Mouse (Mus musculus): ENCODE results near the gene Kcne1.

GRCm38 (mm10) chr16:92393732-92394131, 34.5 kb upstream of the Kcne1 start:
- TF ChIP-seq CTCF (IDR thresholded peaks at IDR 0.05) (peak; percentile 59), EP300 (IDR thresholded peaks at IDR 0.05) (no peak)

Measured in lung, postnatal 0 days (tissue).